Mouse (Mus musculus) ES-Bruce4 (cell line): Measurements from ENCODE around the gene Eef1akmt2.

ENCODE experiments used
- CTCF ChIP-seq: IDR thresholded peaks from one replicate; pipeline ENCODE4 v1.8.1; 2011; ENCODE audit warnings: low read depth, low read length
- POLR2A ChIP-seq: IDR thresholded peaks from one replicate; pipeline ENCODE4 v1.8.1; 2011; ENCODE audit warnings: low read length; ENCODE audit not compliant: insufficient read depth

- no peak for TF ChIP-seq CTCF
- TF ChIP-seq POLR2A = no peak
These were observed 50.4 kb downstream of the Eef1akmt2 start for GRCm38 (mm10) chr7:132802066-132802465.
